Mouse (Mus musculus) regulatory T cell (primary cell): ENCODE results near the gene Sult2a8.
"Not testable (repeated sequence)": the region's sequence is repeated elsewhere in the genome, so short reads cannot be mapped to it uniquely, and the experiment has no call there.

ENCODE experiments used
- in situ Hi-C: fragments of 300-600 bp; cut with MboI, MseI; formaldehyde crosslinking; loops from one replicate; pipeline ENCODE4 v1.15.1; 2025; ENCODE audit warnings: high pct_unique_total_duplicates

The Sult2a8 gene

GRCm38 (mm10) chr7:14446534-14446933, at the start of gene Sult2a8:
Sult2a8 (minus strand) TSS chr7:14446769.
- in situ Hi-C loops = no loop called here

- in situ Hi-C loops = no loop called here
Measured at GRCm38 (mm10) chr7:14494130-14494529, 47.6 kb upstream of the Sult2a8 start, which contains the start of gene Sult2a7. Sult2a7 (minus strand) TSS chr7:14494230.

- in situ Hi-C loops = no loop called here
Measured at GRCm38 (mm10) chr7:14492886-14493285, 46.3 kb upstream of the Sult2a8 start.

- in situ Hi-C loops = no loop called here
Measured at GRCm38 (mm10) chr7:14439581-14439980, 7.0 kb downstream of the Sult2a8 start.

- in situ Hi-C loops = no loop called here
Measured at GRCm38 (mm10) chr7:14438484-14438883, 8.1 kb downstream of the Sult2a8 start.

- in situ Hi-C loops = no loop called here
Measured at GRCm38 (mm10) chr7:14438029-14438428, 8.5 kb downstream of the Sult2a8 start.

- in situ Hi-C loops = not testable (repeated sequence)
Measured at GRCm38 (mm10) chr7:14399363-14399762, 47.2 kb downstream of the Sult2a8 start.

GRCm38 (mm10) chr7:14396462-14396861, 50.1 kb downstream of the Sult2a8 start:
- in situ Hi-C loops = no loop called here
